Mouse (Mus musculus): ENCODE data around the gene Wdr44. TPM values are rescaled to one million over a fixed set of nuclear protein-coding genes. Genes with fewer than 3 reads are reported as not detected.

Wdr44 gene
- 2.5 and 8.5 TPM in 2 replicates for polyA plus RNA-seq (2012; ENCODE audit: insufficient read depth, low replicate concordance)

DNA sequence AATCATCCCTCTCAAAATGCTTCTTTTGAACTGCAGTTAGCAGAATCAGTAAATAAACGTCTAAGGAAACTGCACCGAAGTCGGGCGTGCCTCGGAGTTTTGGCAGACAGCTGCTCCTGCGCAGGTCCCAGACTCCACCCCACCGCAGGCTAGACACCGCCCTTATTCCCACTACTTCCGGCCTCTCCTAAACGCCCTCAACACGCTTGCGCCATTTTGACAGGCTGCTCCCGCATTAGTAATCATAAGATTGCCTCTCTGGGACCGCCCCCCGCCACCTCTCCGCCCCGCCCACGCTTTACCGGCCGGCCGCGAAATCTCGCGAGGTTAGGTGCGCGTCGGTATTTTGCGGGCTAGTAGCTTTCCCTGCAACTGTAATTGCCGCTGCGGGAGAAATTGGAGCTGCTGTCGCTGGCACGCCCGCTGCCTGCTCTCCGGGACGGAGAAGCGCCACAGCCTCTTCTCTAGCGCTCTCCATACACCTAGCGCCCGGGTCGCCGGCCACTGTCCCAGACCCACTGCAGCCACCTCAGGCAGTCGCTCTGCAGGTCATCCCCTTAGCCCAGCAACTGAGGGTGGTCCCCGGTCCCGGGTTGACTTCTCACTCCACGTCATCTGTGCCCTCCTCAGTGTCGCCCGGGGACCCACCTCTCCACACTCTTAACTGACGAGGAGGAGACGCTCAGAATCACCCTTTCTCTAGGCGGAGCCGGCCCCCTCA lies at the start of gene Wdr44:
Gene Wdr44, plus strand, starts transcription at position 330 of the 721 bp plus-strand sequence.
- no peaks in the 10 kb centered on the region for H3K9me3 ChIP-seq
- peaks cover 8% of the 10 kb centered on the region; the same call in 1 of the 2 replicates for H3K4me1 ChIP-seq
- TF ChIP-seq FLI1 (IDR thresholded peaks at IDR 0.05; ENCODE audit: low read length) (no peak), GATA1 (IDR thresholded peaks at IDR 0.05; ENCODE audit: borderline replicate concordance, low read length) (no peak)
- H3K4me3 ChIP-seq (replicated peaks): peak within 1 kb of the TSS; percentile 96
- H3K36me3 ChIP-seq (replicated peaks; ENCODE audit: low read length): no peaks in the 10 kb centered on the region
- H3K27me3 ChIP-seq (replicated peaks): peaks cover 12% of the 10 kb centered on the region

DNA sequence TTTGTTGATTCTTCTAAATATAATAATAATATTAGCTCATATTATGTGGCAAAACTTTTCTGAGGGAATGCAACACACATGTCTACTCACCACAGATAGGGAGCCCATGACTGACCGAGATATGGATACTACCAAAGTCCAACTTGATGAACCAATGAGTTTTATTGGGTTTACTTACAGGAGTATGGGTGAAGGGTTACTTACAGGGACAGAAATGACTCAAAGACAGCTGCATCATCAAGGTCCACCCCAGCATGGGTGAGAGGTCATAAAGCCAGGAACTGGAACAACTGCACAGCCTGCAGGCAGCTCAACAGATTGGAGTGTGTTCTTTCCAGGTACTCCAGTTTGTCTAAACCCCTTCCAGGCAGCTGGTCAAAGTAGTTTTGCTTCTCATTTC lies 44.5 kb upstream of the Wdr44 start:
- no peaks in the 10 kb centered on the region for H3K4me1 ChIP-seq
- no peaks in the 10 kb centered on the region for H3K36me3 ChIP-seq (replicated peaks; ENCODE audit: low read length)
- TF ChIP-seq GATA1 (IDR thresholded peaks at IDR 0.05; ENCODE audit: borderline replicate concordance, low read length) (no peak), FLI1 (IDR thresholded peaks at IDR 0.05; ENCODE audit: low read length) (no peak)
- peaks cover 2% of the 10 kb centered on the region for H3K27me3 ChIP-seq (replicated peaks)
- H3K9me3 ChIP-seq: peaks cover 5% of the 10 kb centered on the region; the same call in 1 of the 2 replicates
- H3K4me3 ChIP-seq (replicated peaks): no peak overlapping the region

GRCm38 (mm10) chrX:23662216-23662615 lies 30.6 kb upstream of the Wdr44 start:
- H3K4me3 ChIP-seq (replicated peaks): no peak overlapping the region
- no peak for TF ChIP-seq FLI1 (IDR thresholded peaks at IDR 0.05; ENCODE audit: low read length)
- no peak for TF ChIP-seq GATA1 (IDR thresholded peaks at IDR 0.05; ENCODE audit: borderline replicate concordance, low read length)

GRCm38 (mm10) chrX:23673193-23673592 lies 19.7 kb upstream of the Wdr44 start:
- no peaks in the 10 kb centered on the region for H3K27me3 ChIP-seq (replicated peaks)
- H3K4me1 ChIP-seq: no peaks in the 10 kb centered on the region; the same call in 1 of the 2 replicates
- no peak overlapping the region for H3K4me3 ChIP-seq (replicated peaks)
- TF ChIP-seq GATA1 (IDR thresholded peaks at IDR 0.05; ENCODE audit: borderline replicate concordance, low read length) (no peak), FLI1 (IDR thresholded peaks at IDR 0.05; ENCODE audit: low read length) (no peak)
- no peaks in the 10 kb centered on the region for H3K36me3 ChIP-seq (replicated peaks; ENCODE audit: low read length)
- H3K9me3 ChIP-seq: no peaks in the 10 kb centered on the region

More at GRCm38 (mm10) chrX:23662216-23662615, 30.6 kb upstream of the Wdr44 start:
- no peaks in the 10 kb centered on the region for H3K9me3 ChIP-seq
- H3K27me3 ChIP-seq (replicated peaks): no peaks in the 10 kb centered on the region
- no peaks in the 10 kb centered on the region for H3K4me1 ChIP-seq
- no peaks in the 10 kb centered on the region for H3K36me3 ChIP-seq (replicated peaks; ENCODE audit: low read length)

DNA sequence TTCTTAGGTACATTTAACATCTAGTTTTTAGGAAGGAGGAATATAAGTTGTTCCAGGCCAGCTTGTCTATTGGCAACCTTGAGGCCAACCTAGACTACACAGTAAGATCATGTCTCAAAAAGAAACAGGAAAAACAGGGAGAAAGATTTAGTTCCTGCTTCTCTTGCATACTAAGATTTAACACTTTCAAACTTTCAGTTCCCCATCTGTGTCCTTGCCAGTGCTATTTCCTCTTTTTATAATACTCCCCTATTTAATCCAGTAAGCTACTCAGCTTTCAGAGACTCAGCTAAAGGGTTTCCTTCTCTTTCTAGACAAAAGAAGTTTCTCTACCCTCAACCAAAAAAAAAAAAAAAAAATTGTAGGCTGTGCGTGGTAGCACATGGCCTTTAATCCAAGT lies 17.4 kb upstream of the Wdr44 start:
- Histone ChIP-seq H3K27me3 (replicated peaks) (no peaks in the 10 kb centered on the region), H3K4me1 (no peaks in the 10 kb centered on the region; the same call in 1 of the 2 replicates)
- TF ChIP-seq GATA1 (IDR thresholded peaks at IDR 0.05; ENCODE audit: borderline replicate concordance, low read length) (no peak), FLI1 (IDR thresholded peaks at IDR 0.05; ENCODE audit: low read length) (no peak)

DNA sequence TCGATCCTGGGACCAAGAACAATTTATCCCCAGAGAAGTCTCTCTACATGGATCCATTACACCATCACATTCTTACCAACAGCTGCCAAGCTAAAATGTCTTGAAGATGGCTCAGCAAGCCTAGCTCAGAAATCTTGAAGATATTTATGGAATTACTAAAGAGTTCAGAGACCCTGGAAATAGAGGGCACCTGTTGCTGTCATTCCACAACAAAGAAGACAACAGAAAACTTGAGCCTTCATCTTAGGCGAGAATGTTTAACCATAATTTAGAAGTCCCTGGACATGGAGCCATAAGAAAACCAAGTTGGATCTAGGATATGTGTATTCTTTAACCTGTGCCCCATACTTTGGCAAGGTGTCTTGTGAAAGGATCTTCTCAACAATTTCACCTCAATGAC lies 16.3 kb upstream of the Wdr44 start:
- Histone ChIP-seq H3K9me3 (no peaks in the 10 kb centered on the region), H3K36me3 (replicated peaks; ENCODE audit: low read length) (no peaks in the 10 kb centered on the region), H3K27me3 (replicated peaks) (no peaks in the 10 kb centered on the region), H3K4me1 (no peaks in the 10 kb centered on the region; the same call in 1 of the 2 replicates), H3K4me3 (replicated peaks) (no peak overlapping the region)
- TF ChIP-seq GATA1 (IDR thresholded peaks at IDR 0.05; ENCODE audit: borderline replicate concordance, low read length) (no peak), FLI1 (IDR thresholded peaks at IDR 0.05; ENCODE audit: low read length) (no peak)

More for the DNA sequence above, 17.4 kb upstream of the Wdr44 start:
- H3K9me3 ChIP-seq: no peaks in the 10 kb centered on the region
- no peak overlapping the region for H3K4me3 ChIP-seq (replicated peaks)
- H3K36me3 ChIP-seq (replicated peaks; ENCODE audit: low read length): no peaks in the 10 kb centered on the region

GRCm38 (mm10) chrX:23677511-23677910 lies 15.3 kb upstream of the Wdr44 start:
- Histone ChIP-seq H3K4me3 (replicated peaks) (no peak overlapping the region), H3K27me3 (replicated peaks) (no peaks in the 10 kb centered on the region), H3K9me3 (no peaks in the 10 kb centered on the region), H3K36me3 (replicated peaks; ENCODE audit: low read length) (no peaks in the 10 kb centered on the region), H3K4me1 (no peaks in the 10 kb centered on the region; the same call in 1 of the 2 replicates)
- no peak for TF ChIP-seq GATA1 (IDR thresholded peaks at IDR 0.05; ENCODE audit: borderline replicate concordance, low read length)
- no peak for TF ChIP-seq FLI1 (IDR thresholded peaks at IDR 0.05; ENCODE audit: low read length)

DNA sequence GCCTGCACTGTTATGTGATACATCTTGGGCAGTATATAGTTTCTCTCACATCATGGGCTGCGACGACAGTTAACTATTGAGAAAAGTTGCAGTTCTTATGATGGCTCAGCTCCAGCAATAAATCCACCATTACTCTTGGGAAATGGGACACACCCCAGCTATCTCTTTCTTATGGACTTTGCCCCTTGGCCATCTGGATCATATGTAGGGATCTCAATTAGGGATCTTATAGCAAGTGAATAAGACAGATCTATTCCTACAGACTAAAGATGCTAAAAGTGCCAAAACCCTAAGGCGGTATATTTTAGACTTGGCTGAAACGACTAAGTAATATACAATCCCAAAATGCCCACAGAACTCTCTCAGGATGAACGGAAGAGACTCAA lies 522 bp upstream of the Wdr44 start:
- peak overlapping the region; percentile 96 for H3K4me3 ChIP-seq (replicated peaks)

DNA sequence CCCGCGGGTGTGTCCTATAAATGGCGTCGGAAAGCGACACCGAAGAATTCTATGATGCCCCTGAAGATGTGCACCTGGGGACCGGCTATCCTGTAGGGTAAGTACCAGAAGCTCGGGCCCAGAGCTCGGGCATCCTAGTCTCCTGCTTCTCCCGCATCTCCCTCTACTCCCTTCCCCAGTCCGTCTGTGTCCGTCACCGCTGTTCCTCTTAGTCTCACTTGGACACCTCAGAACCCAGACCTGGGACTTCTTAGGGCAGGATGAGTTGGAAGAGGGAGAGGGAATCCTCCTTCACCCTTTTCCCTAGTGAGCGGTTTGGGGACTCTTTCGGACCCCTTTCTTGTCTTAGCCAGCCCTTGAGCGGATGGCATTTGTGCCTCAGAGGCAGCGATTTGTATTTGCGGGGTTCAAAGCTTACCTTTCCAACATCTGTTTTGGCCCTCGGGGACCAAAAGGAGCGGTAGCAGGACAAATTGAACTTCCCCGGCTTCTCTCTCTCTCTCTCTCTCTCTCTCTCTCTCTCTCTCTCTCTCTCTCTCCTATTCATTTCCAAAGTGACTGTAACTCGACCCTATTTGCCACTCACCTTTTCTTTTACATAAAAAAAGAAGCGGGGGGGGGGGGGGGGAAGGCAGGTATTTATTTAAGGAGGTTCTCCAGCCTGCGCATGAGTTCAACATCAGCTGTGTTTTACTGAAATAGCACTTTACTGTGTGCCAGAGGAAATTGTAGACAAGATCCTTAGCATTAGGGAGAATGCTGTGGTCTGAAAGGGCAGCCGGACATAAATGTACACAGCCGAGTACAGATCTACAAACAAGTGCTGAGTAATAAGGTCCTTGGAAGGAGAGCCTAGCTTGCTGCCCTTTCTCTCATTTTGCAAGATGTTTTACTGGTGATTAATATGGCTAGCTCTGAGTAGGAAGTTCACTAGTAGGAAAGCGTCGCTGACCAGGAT lies 871 bp downstream of the Wdr44 start:
- peaks cover 12% of the 10 kb centered on the region for H3K27me3 ChIP-seq (replicated peaks)
- H3K9me3 ChIP-seq: no peaks in the 10 kb centered on the region
- peaks cover 8% of the 10 kb centered on the region; the same call in 1 of the 2 replicates for H3K4me1 ChIP-seq
- H3K4me3 ChIP-seq (replicated peaks): peak overlapping the region; percentile 96
- TF ChIP-seq FLI1 (IDR thresholded peaks at IDR 0.05; ENCODE audit: low read length) (no peak), GATA1 (IDR thresholded peaks at IDR 0.05; ENCODE audit: borderline replicate concordance, low read length) (no peak)
- H3K36me3 ChIP-seq (replicated peaks; ENCODE audit: low read length): no peaks in the 10 kb centered on the region

More for the DNA sequence above, 522 bp upstream of the Wdr44 start:
- Histone ChIP-seq H3K4me1 (peaks cover 4% of the 10 kb centered on the region; the same call in 1 of the 2 replicates), H3K27me3 (replicated peaks) (peaks cover 12% of the 10 kb centered on the region), H3K9me3 (no peaks in the 10 kb centered on the region), H3K36me3 (replicated peaks; ENCODE audit: low read length) (no peaks in the 10 kb centered on the region)
- TF ChIP-seq GATA1 (IDR thresholded peaks at IDR 0.05; ENCODE audit: borderline replicate concordance, low read length): no peak
- TF ChIP-seq FLI1 (IDR thresholded peaks at IDR 0.05; ENCODE audit: low read length): no peak
